Mouse (Mus musculus) kidney, postnatal 0 days (tissue): Measurements from ENCODE around the gene Epc2. TPM values are rescaled to one million over a fixed set of nuclear protein-coding genes. Genes with fewer than 3 reads are reported as not detected.

Experiments used
- ATAC-seq: fragments of 200-750 bp; cut with Nextera tagmentation; replicated peaks from 2 replicates; pipeline ENCODE4 v1.8.0; 2017; ENCODE audit warnings: low read depth, moderate number of reproducible peaks, moderate TSS enrichment, moderate library complexity; ENCODE audit not compliant: low FRiP score
- DNase-seq: peaks from one replicate; pipeline ENCODE4 v3.0.0-alpha.2; 2016; ENCODE audit warnings: low spot score
- H3K27ac ChIP-seq: fragments of 300-500 bp; sonication (generic); 2 replicates; pipeline ENCODE4 v1.5.1; 2014; ENCODE audit warnings: mild to moderate bottlenecking
- H3K27me3 ChIP-seq: fragments of 300-500 bp; sonication (generic); 2 replicates; pipeline ENCODE4 v1.6.1; 2014; ENCODE audit warnings: low read length, mixed read lengths; ENCODE audit not compliant: insufficient read depth
- H3K36me3 ChIP-seq: fragments of 300-500 bp; sonication (generic); 2 replicates; pipeline ENCODE4 v1.6.1; 2014; ENCODE audit warnings: low read length, mixed read lengths; ENCODE audit not compliant: insufficient read depth
- H3K4me1 ChIP-seq: fragments of 300-500 bp; sonication (generic); replicated peaks from 2 replicates; pipeline ENCODE4 v1.6.1; 2014; ENCODE audit warnings: antibody characterized with exemption, low read length, mixed read lengths; ENCODE audit not compliant: insufficient read depth
- H3K4me2 ChIP-seq: fragments of 300-500 bp; sonication (generic); 2 replicates; pipeline ENCODE4 v1.6.1; 2014; ENCODE audit warnings: mild to moderate bottlenecking, low read length, moderate library complexity, mixed read lengths
- H3K4me3 ChIP-seq: fragments of 300-500 bp; sonication (generic); replicated peaks from 2 replicates; pipeline ENCODE4 v1.5.1; 2014; ENCODE audit warnings: low read depth, low read length
- H3K9ac ChIP-seq: fragments of 300-500 bp; sonication (generic); 2 replicates; pipeline ENCODE4 v1.6.1; 2014; ENCODE audit warnings: low read depth, low read length
- H3K9me3 ChIP-seq: fragments of 300-500 bp; sonication (generic); replicated peaks from 2 replicates; pipeline ENCODE4 v1.6.1; 2016; ENCODE audit warnings: low read length, inconsistent platforms, mixed read lengths
- CTCF ChIP-seq: IDR thresholded peaks from 2 replicates; pipeline ENCODE4 v1.5.1; 2016; ENCODE audit warnings: antibody characterized with exemption, low read depth, mild to moderate bottlenecking, moderate library complexity
- WGBS: fragments of 180-500 bp; shearing (Covaris S2); extraction: QIAGEN DNeasy Blood & Tissue Kit; methylation state at CpG from one replicate; pipeline ENCODE4 v1.1.7; 2014; 5-methylcytosine and 5-hydroxymethylcytosine counted together
- polyA plus RNA-seq: library from polyadenylated mRNA; unstranded; fragments of >200 nt; fragmentation: Nextera tagmentation; extraction: Ambion mirVana; gene quantifications from 2 replicates; pipeline ENCODE4 v1.2.1, GENCODE M21; 2015

Gene Epc2
- polyA plus RNA-seq, 1 experiment from 2014 or later, result 6.7 TPM

- no peak overlapping the region for H3K4me2 ChIP-seq
- H3K4me1 ChIP-seq, result no peaks in the 10 kb centered on the region
- H3K27me3 ChIP-seq, result no peaks in the 10 kb centered on the region
- DNase-seq (no peak), ATAC-seq (no peak)
- no peak overlapping the region for H3K27ac ChIP-seq
- H3K9me3 ChIP-seq, result no peaks in the 10 kb centered on the region
- H3K36me3 ChIP-seq, result no peaks in the 10 kb centered on the region
- TF ChIP-seq CTCF, result no peak
- no peak overlapping the region for H3K4me3 ChIP-seq
- 92% methylated on average over 4 of the region's 4 CpGs for WGBS
- no peak overlapping the region for H3K9ac ChIP-seq
Observed at GRCm38 (mm10) chr2:49522578-49522977, 71.3 kb downstream of the Epc2 start.

GRCm38 (mm10) chr2:49537147-49537546 lies 85.9 kb downstream of the Epc2 start:
- H3K27ac ChIP-seq, result no peak overlapping the region
- ATAC-seq, result no peak
- no peak overlapping the region for H3K9ac ChIP-seq
- WGBS, result 87% methylated on average over 6 of the region's 6 CpGs
- no peak overlapping the region for H3K4me2 ChIP-seq
- H3K27me3 ChIP-seq, result no peaks in the 10 kb centered on the region
- H3K9me3 ChIP-seq, result no peaks in the 10 kb centered on the region
- no peak for DNase-seq
- no peak for TF ChIP-seq CTCF
- H3K4me1 ChIP-seq, result no peaks in the 10 kb centered on the region
- H3K4me3 ChIP-seq, result no peak overlapping the region
- H3K36me3 ChIP-seq, result 0 out of 2 replicates have a peak, but pooled peaks cover 12% of the 10 kb centered on the region

- H3K9me3 ChIP-seq, result no peaks in the 10 kb centered on the region
- no peak overlapping the region for H3K4me2 ChIP-seq
- H3K36me3 ChIP-seq, result 0 out of 2 replicates have a peak, but pooled peaks cover 9% of the 10 kb centered on the region
- no peak overlapping the region for H3K9ac ChIP-seq
- DNase-seq, result no peak
- no peaks in the 10 kb centered on the region for H3K4me1 ChIP-seq
- no peak overlapping the region for H3K4me3 ChIP-seq
- no peak for ATAC-seq
- WGBS, result 56% methylated on average over 2 of the region's 2 CpGs
- H3K27ac ChIP-seq, result no peak overlapping the region
- no peaks in the 10 kb centered on the region for H3K27me3 ChIP-seq
- no peak for TF ChIP-seq CTCF
Observed at GRCm38 (mm10) chr2:49538056-49538455, 86.8 kb downstream of the Epc2 start.

- H3K4me3 ChIP-seq, result no peak overlapping the region
- H3K9me3 ChIP-seq, result no peaks in the 10 kb centered on the region
- WGBS, result 80% methylated on average over 2 of the region's 2 CpGs
- H3K4me2 ChIP-seq, result no peak overlapping the region
- DNase-seq, result no peak
- H3K4me1 ChIP-seq, result no peaks in the 10 kb centered on the region
- 0 out of 2 replicates have a peak, but pooled peaks cover 8% of the 10 kb centered on the region for H3K36me3 ChIP-seq
- H3K27me3 ChIP-seq, result no peaks in the 10 kb centered on the region
- no peak for TF ChIP-seq CTCF
- no peak for ATAC-seq
- H3K27ac ChIP-seq, result no peak overlapping the region
- no peak overlapping the region for H3K9ac ChIP-seq
Observed at GRCm38 (mm10) chr2:49539745-49540144, 88.5 kb downstream of the Epc2 start.

- H3K36me3 ChIP-seq, result peaks cover 27% of the 10 kb centered on the region; the same call in 1 of the 2 replicates
- ATAC-seq (no peak), DNase-seq (peak; percentile 32)
- H3K4me1 ChIP-seq, result no peaks in the 10 kb centered on the region
- H3K4me2 ChIP-seq, result no peak overlapping the region
- no peak overlapping the region for H3K4me3 ChIP-seq
- 46% methylated on average over 5 of the region's 5 CpGs for WGBS
- no peak for TF ChIP-seq CTCF
- H3K27ac ChIP-seq, result no peak overlapping the region
- H3K27me3 ChIP-seq, result no peaks in the 10 kb centered on the region
- no peak overlapping the region for H3K9ac ChIP-seq
- no peaks in the 10 kb centered on the region for H3K9me3 ChIP-seq
Observed at GRCm38 (mm10) chr2:49547813-49548212, 96.5 kb downstream of the Epc2 start.

GRCm38 (mm10) chr2:49548492-49548891 lies 97.2 kb downstream of the Epc2 start:
- H3K4me2 ChIP-seq, result no peak overlapping the region

GRCm38 (mm10) chr2:49553096-49553495 lies 101.8 kb downstream of the Epc2 start:
- no peaks in the 10 kb centered on the region for H3K27me3 ChIP-seq
- peaks cover 12% of the 10 kb centered on the region for H3K36me3 ChIP-seq
- DNase-seq, result no peak
- no peak overlapping the region for H3K27ac ChIP-seq
- no peaks in the 10 kb centered on the region for H3K4me1 ChIP-seq
- WGBS, result 85% methylated on average over 2 of the region's 2 CpGs
- TF ChIP-seq CTCF, result no peak
- H3K4me3 ChIP-seq, result no peak overlapping the region
- no peaks in the 10 kb centered on the region for H3K9me3 ChIP-seq
- no peak for ATAC-seq
- no peak overlapping the region for H3K4me2 ChIP-seq
- H3K9ac ChIP-seq, result no peak overlapping the region

More at GRCm38 (mm10) chr2:49548492-49548891, 97.2 kb downstream of the Epc2 start:
- DNase-seq, result no peak
- ATAC-seq, result no peak
- no peaks in the 10 kb centered on the region for H3K9me3 ChIP-seq
- H3K4me3 ChIP-seq, result no peak overlapping the region
- no peaks in the 10 kb centered on the region for H3K4me1 ChIP-seq
- no peak overlapping the region for H3K27ac ChIP-seq
- no peaks in the 10 kb centered on the region for H3K27me3 ChIP-seq
- 91% methylated on average over 5 of the region's 5 CpGs for WGBS
- no peak for TF ChIP-seq CTCF
- H3K9ac ChIP-seq, result no peak overlapping the region
- peaks cover 27% of the 10 kb centered on the region; the same call in 1 of the 2 replicates for H3K36me3 ChIP-seq
